Mouse (Mus musculus): ENCODE measurements around the gene Tra2a. TPM values are rescaled to one million over a fixed set of nuclear protein-coding genes. Genes with fewer than 3 reads are reported as not detected.

Gene Tra2a
- polyA plus RNA-seq (2015; fragmentation: Nextera tagmentation; extraction: Ambion mirVana): 85.9 and 87.7 TPM in 2 replicates

- Histone ChIP-seq H3K36me3 (ENCODE audit: control insufficient read depth, insufficient read depth, low read length) (no peaks in the 10 kb centered on the region), H3K9me3 (replicated peaks; ENCODE audit: control insufficient read depth, low read length) (no peaks in the 10 kb centered on the region), H3K9ac (ENCODE audit: low read length) (peak within 1 kb of the TSS; percentile 93), H3K27ac (ENCODE audit: low read length) (peak within 1 kb of the TSS; percentile 98), H3K4me1 (ENCODE audit: control insufficient read depth, insufficient read depth, low read length) (peaks cover 21% of the 10 kb centered on the region), H3K4me2 (ENCODE audit: low read depth, low read length) (peak within 1 kb of the TSS; percentile 72), H3K27me3 (ENCODE audit: control insufficient read depth, insufficient read depth, low read length) (no peaks in the 10 kb centered on the region), H3K4me3 (replicated peaks; ENCODE audit: low read length) (peak within 1 kb of the TSS; percentile 75)
- ATAC-seq (ENCODE audit: insufficient read depth, low FRiP score): peak; percentile 97
- under 1% methylated on average over 39 of the region's 39 CpGs for WGBS
Observed at GRCm38 (mm10) chr6:49263847-49264243, at the start of gene Tra2a. Gene Tra2a (minus strand): TSS chr6:49264033.

- no peak overlapping the region for H3K4me2 ChIP-seq (ENCODE audit: low read depth, low read length)
- H3K36me3 ChIP-seq (ENCODE audit: control insufficient read depth, insufficient read depth, low read length): no peaks in the 10 kb centered on the region
- no peak overlapping the region for H3K4me3 ChIP-seq (replicated peaks; ENCODE audit: low read length)
- no peak for ATAC-seq (ENCODE audit: insufficient read depth, low FRiP score)
- no peaks in the 10 kb centered on the region for H3K4me1 ChIP-seq (ENCODE audit: control insufficient read depth, insufficient read depth, low read length)
- H3K27me3 ChIP-seq (ENCODE audit: control insufficient read depth, insufficient read depth, low read length): no peaks in the 10 kb centered on the region
- H3K27ac ChIP-seq (ENCODE audit: low read length): no peak overlapping the region
- H3K9me3 ChIP-seq (replicated peaks; ENCODE audit: control insufficient read depth, low read length): no peaks in the 10 kb centered on the region
- no peak overlapping the region for H3K9ac ChIP-seq (ENCODE audit: low read length)
Observed at GRCm38 (mm10) chr6:49298286-49298685, 34.5 kb upstream of the Tra2a start.

- H3K4me1 ChIP-seq (ENCODE audit: control insufficient read depth, insufficient read depth, low read length): no peaks in the 10 kb centered on the region
- H3K9ac ChIP-seq (ENCODE audit: low read length): no peak overlapping the region
- ATAC-seq (ENCODE audit: insufficient read depth, low FRiP score): no peak
- no peak overlapping the region for H3K4me2 ChIP-seq (ENCODE audit: low read depth, low read length)
- WGBS: 84% methylated on average over 1 of the region's 1 CpGs
- no peaks in the 10 kb centered on the region for H3K36me3 ChIP-seq (ENCODE audit: control insufficient read depth, insufficient read depth, low read length)
- H3K9me3 ChIP-seq (replicated peaks; ENCODE audit: control insufficient read depth, low read length): no peaks in the 10 kb centered on the region
- no peaks in the 10 kb centered on the region for H3K27me3 ChIP-seq (ENCODE audit: control insufficient read depth, insufficient read depth, low read length)
- no peak overlapping the region for H3K27ac ChIP-seq (ENCODE audit: low read length)
- no peak overlapping the region for H3K4me3 ChIP-seq (replicated peaks; ENCODE audit: low read length)
Observed at GRCm38 (mm10) chr6:49282122-49282521, 18.3 kb upstream of the Tra2a start.

- ATAC-seq (ENCODE audit: insufficient read depth, low FRiP score): no peak
- no peaks in the 10 kb centered on the region for H3K36me3 ChIP-seq (ENCODE audit: control insufficient read depth, insufficient read depth, low read length)
- WGBS: 33% methylated on average over 1 of the region's 1 CpGs
- no peak overlapping the region for H3K9ac ChIP-seq (ENCODE audit: low read length)
- no peaks in the 10 kb centered on the region for H3K27me3 ChIP-seq (ENCODE audit: control insufficient read depth, insufficient read depth, low read length)
- no peak overlapping the region for H3K27ac ChIP-seq (ENCODE audit: low read length)
- no peak overlapping the region for H3K4me2 ChIP-seq (ENCODE audit: low read depth, low read length)
- no peaks in the 10 kb centered on the region for H3K9me3 ChIP-seq (replicated peaks; ENCODE audit: control insufficient read depth, low read length)
- H3K4me3 ChIP-seq (replicated peaks; ENCODE audit: low read length): no peak overlapping the region
- H3K4me1 ChIP-seq (ENCODE audit: control insufficient read depth, insufficient read depth, low read length): no peaks in the 10 kb centered on the region
Observed at GRCm38 (mm10) chr6:49280942-49281341, 17.1 kb upstream of the Tra2a start.

GRCm38 (mm10) chr6:49275296-49275695, 11.5 kb upstream of the Tra2a start:
- no peaks in the 10 kb centered on the region for H3K27me3 ChIP-seq (ENCODE audit: control insufficient read depth, insufficient read depth, low read length)
- H3K27ac ChIP-seq (ENCODE audit: low read length): no peak overlapping the region
- no peaks in the 10 kb centered on the region for H3K4me1 ChIP-seq (ENCODE audit: control insufficient read depth, insufficient read depth, low read length)
- no peak for ATAC-seq (ENCODE audit: insufficient read depth, low FRiP score)
- 82% methylated on average over 7 of the region's 7 CpGs for WGBS
- H3K9me3 ChIP-seq (replicated peaks; ENCODE audit: control insufficient read depth, low read length): no peaks in the 10 kb centered on the region
- no peaks in the 10 kb centered on the region for H3K36me3 ChIP-seq (ENCODE audit: control insufficient read depth, insufficient read depth, low read length)
- H3K9ac ChIP-seq (ENCODE audit: low read length): no peak overlapping the region
- H3K4me2 ChIP-seq (ENCODE audit: low read depth, low read length): no peak overlapping the region
- no peak overlapping the region for H3K4me3 ChIP-seq (replicated peaks; ENCODE audit: low read length)

- no peak for ATAC-seq (ENCODE audit: insufficient read depth, low FRiP score)
- no peak overlapping the region for H3K27ac ChIP-seq (ENCODE audit: low read length)
- H3K27me3 ChIP-seq (ENCODE audit: control insufficient read depth, insufficient read depth, low read length): no peaks in the 10 kb centered on the region
- no peak overlapping the region for H3K4me3 ChIP-seq (replicated peaks; ENCODE audit: low read length)
- H3K9me3 ChIP-seq (replicated peaks; ENCODE audit: control insufficient read depth, low read length): no peaks in the 10 kb centered on the region
- WGBS: 59% methylated on average over 9 of the region's 9 CpGs
- no peak overlapping the region for H3K9ac ChIP-seq (ENCODE audit: low read length)
- no peak overlapping the region for H3K4me2 ChIP-seq (ENCODE audit: low read depth, low read length)
- no peaks in the 10 kb centered on the region for H3K4me1 ChIP-seq (ENCODE audit: control insufficient read depth, insufficient read depth, low read length)
- no peaks in the 10 kb centered on the region for H3K36me3 ChIP-seq (ENCODE audit: control insufficient read depth, insufficient read depth, low read length)
Observed at GRCm38 (mm10) chr6:49274416-49275091, 10.7 kb upstream of the Tra2a start.

- WGBS: 34% methylated on average over 4 of the region's 4 CpGs
- H3K9ac ChIP-seq (ENCODE audit: low read length): no peak overlapping the region
- H3K4me2 ChIP-seq (ENCODE audit: low read depth, low read length): no peak overlapping the region
- H3K27ac ChIP-seq (ENCODE audit: low read length): no peak overlapping the region
- H3K27me3 ChIP-seq (ENCODE audit: control insufficient read depth, insufficient read depth, low read length): no peaks in the 10 kb centered on the region
- ATAC-seq (ENCODE audit: insufficient read depth, low FRiP score): no peak
- H3K4me3 ChIP-seq (replicated peaks; ENCODE audit: low read length): no peak overlapping the region
- H3K9me3 ChIP-seq (replicated peaks; ENCODE audit: control insufficient read depth, low read length): no peaks in the 10 kb centered on the region
- no peaks in the 10 kb centered on the region for H3K4me1 ChIP-seq (ENCODE audit: control insufficient read depth, insufficient read depth, low read length)
- H3K36me3 ChIP-seq (ENCODE audit: control insufficient read depth, insufficient read depth, low read length): no peaks in the 10 kb centered on the region
Observed at GRCm38 (mm10) chr6:49273934-49274333, 10.1 kb upstream of the Tra2a start.

- H3K4me2 ChIP-seq (ENCODE audit: low read depth, low read length): no peak overlapping the region
- WGBS: 84% methylated on average over 2 of the region's 2 CpGs
- H3K27me3 ChIP-seq (ENCODE audit: control insufficient read depth, insufficient read depth, low read length): no peaks in the 10 kb centered on the region
- ATAC-seq (ENCODE audit: insufficient read depth, low FRiP score): no peak
- no peak overlapping the region for H3K4me3 ChIP-seq (replicated peaks; ENCODE audit: low read length)
- H3K9ac ChIP-seq (ENCODE audit: low read length): no peak overlapping the region
- no peaks in the 10 kb centered on the region for H3K9me3 ChIP-seq (replicated peaks; ENCODE audit: control insufficient read depth, low read length)
- no peak overlapping the region for H3K27ac ChIP-seq (ENCODE audit: low read length)
- H3K4me1 ChIP-seq (ENCODE audit: control insufficient read depth, insufficient read depth, low read length): no peaks in the 10 kb centered on the region
- H3K36me3 ChIP-seq (ENCODE audit: control insufficient read depth, insufficient read depth, low read length): no peaks in the 10 kb centered on the region
Observed at GRCm38 (mm10) chr6:49272863-49273262, 9.0 kb upstream of the Tra2a start.

GRCm38 (mm10) chr6:49271815-49272214, 8.0 kb upstream of the Tra2a start:
- H3K9ac ChIP-seq (ENCODE audit: low read length): no peak overlapping the region
- WGBS: 74% methylated on average over 6 of the region's 6 CpGs
- no peaks in the 10 kb centered on the region for H3K9me3 ChIP-seq (replicated peaks; ENCODE audit: control insufficient read depth, low read length)
- H3K27me3 ChIP-seq (ENCODE audit: control insufficient read depth, insufficient read depth, low read length): no peaks in the 10 kb centered on the region
- H3K36me3 ChIP-seq (ENCODE audit: control insufficient read depth, insufficient read depth, low read length): no peaks in the 10 kb centered on the region
- H3K27ac ChIP-seq (ENCODE audit: low read length): no peak overlapping the region
- no peak overlapping the region for H3K4me2 ChIP-seq (ENCODE audit: low read depth, low read length)
- ATAC-seq (ENCODE audit: insufficient read depth, low FRiP score): no peak
- H3K4me3 ChIP-seq (replicated peaks; ENCODE audit: low read length): no peak overlapping the region
- no peaks in the 10 kb centered on the region for H3K4me1 ChIP-seq (ENCODE audit: control insufficient read depth, insufficient read depth, low read length)
